7 mouse cellular contexts compared by ENCODE assay signal in the genomic region with DNA sequence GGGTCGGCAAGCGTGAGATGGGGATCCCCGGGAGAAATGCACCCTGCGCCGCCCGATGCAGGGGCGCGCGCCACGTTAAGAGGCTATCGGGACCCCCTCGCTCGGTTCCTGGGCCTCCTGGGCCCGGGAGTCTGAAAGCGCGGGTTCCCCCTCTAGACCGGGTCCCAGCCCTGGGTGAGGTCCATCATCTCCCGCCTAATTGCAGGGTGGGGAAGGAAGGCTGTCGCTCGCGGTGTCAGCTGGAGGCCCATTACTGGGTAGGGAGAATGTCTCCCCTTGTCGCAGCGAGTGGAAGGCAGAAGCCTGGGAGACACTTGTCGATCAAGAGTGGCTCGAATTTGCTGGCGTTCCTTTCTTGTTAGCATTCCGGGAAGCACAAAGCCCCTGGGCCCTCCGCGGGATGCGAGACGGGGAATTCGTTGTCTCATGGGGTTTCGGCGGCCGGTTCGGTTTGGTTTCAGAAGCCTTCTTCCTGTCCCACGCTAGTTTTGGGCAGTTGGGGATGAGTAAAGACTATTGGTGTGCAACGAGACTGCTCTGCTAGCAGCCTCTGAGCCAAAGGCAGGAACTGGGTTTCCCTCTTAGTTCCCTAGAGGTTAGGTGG. TPM values are rescaled to one million over a fixed set of nuclear protein-coding genes. Genes with fewer than 3 reads are reported as not detected.
A peak's percentile ranks its signal among the peaks of the same experiment; 100 is the strongest.
DNase-seq lines count a peak whose midpoint lies in the region; ATAC-seq and TF ChIP-seq lines count a peak whose summit lies in the region.

No protein-coding gene starts in this region.

- H3K36me3 ChIP-seq in lung, postnatal 0 days (ENCODE audit: insufficient read depth, low read length), result no peaks in the 10 kb centered on the region
- H3K36me3 ChIP-seq in heart, embryonic 14.5 days (ENCODE audit: control insufficient read depth, insufficient read depth, low read length), result 0 out of 2 replicates have a peak, but pooled peaks cover 6% of the 10 kb centered on the region
- H3K36me3 ChIP-seq in liver, embryonic 14.5 days (replicated peaks; ENCODE audit: control insufficient read depth, insufficient read depth, low read depth), result peaks cover 10% of the 10 kb centered on the region
- H3K36me3 ChIP-seq in spleen, adult 2 months (ENCODE audit: control insufficient read depth, insufficient read depth, low read length), result 0 out of 2 replicates have a peak, but pooled peaks cover 1% of the 10 kb centered on the region

- H3K27ac ChIP-seq in lung, postnatal 0 days (ENCODE audit: low read length), result no peak overlapping the region
- peak overlapping the region in 1 of 2 experiments; percentile 35; a peak in 2 of 4 replicates for H3K27ac ChIP-seq in heart, embryonic 14.5 days (replicated peaks in 1 of 2; ENCODE audit: control insufficient read depth in 1 of 2, insufficient read depth in 1 of 2, low read depth in 2 of 2, low read length in 2 of 2)
- peak overlapping the region; percentile 53 for H3K27ac ChIP-seq in liver, embryonic 14.5 days
- H3K27ac ChIP-seq in spleen, adult 2 months (ENCODE audit: insufficient read depth, low read length), result no peak overlapping the region

- no peaks in the 10 kb centered on the region for H3K27me3 ChIP-seq in lung, postnatal 0 days (replicated peaks; ENCODE audit: insufficient read depth, low read length)
- no peaks in the 10 kb centered on the region for H3K27me3 ChIP-seq in heart, embryonic 14.5 days (ENCODE audit: control insufficient read depth, insufficient read depth, low read length)
- no peaks in the 10 kb centered on the region for H3K27me3 ChIP-seq in liver, embryonic 14.5 days (ENCODE audit: control insufficient read depth, insufficient read depth, low read length)
- no peaks in the 10 kb centered on the region for H3K27me3 ChIP-seq in spleen, adult 2 months (ENCODE audit: control insufficient read depth, insufficient read depth, low read length)

- no peak for TF ChIP-seq EP300 in lung, postnatal 0 days (IDR thresholded peaks at IDR 0.05)
- no peak for TF ChIP-seq EP300 in liver, embryonic 14.5 days (IDR thresholded peaks at IDR 0.05; ENCODE audit: low read depth)

- H3K9me3 ChIP-seq in lung, postnatal 0 days (ENCODE audit: low read length), result no peaks in the 10 kb centered on the region
- no peaks in the 10 kb centered on the region for H3K9me3 ChIP-seq in heart, embryonic 14.5 days (ENCODE audit: control insufficient read depth, low read length)
- no peaks in the 10 kb centered on the region for H3K9me3 ChIP-seq in liver, embryonic 14.5 days (ENCODE audit: control insufficient read depth, low read length)

- TF ChIP-seq POLR2A in spleen, adult 2 months (IDR thresholded peaks at IDR 0.05; ENCODE audit: low read depth, low read length), result no peak

- peak overlapping the region; percentile 100 for H3K4me2 ChIP-seq in lung, postnatal 0 days (replicated peaks; ENCODE audit: low read depth, low read length)
- H3K4me2 ChIP-seq in heart, embryonic 14.5 days (ENCODE audit: low read length), result peak overlapping the region; percentile 99
- peak overlapping the region; percentile 70 for H3K4me2 ChIP-seq in liver, embryonic 14.5 days (ENCODE audit: low read depth)

- peaks cover 13% of the 10 kb centered on the region for H3K4me1 ChIP-seq in lung, postnatal 0 days (ENCODE audit: insufficient read depth, low read depth, low read length)
- peaks cover 17 to 28% of the 10 kb centered on the region in 2 experiments for H3K4me1 ChIP-seq in heart, embryonic 14.5 days (ENCODE audit: control insufficient read depth in 2 of 2, insufficient read depth in 2 of 2, low read length in 2 of 2)
- H3K4me1 ChIP-seq in liver, embryonic 14.5 days (replicated peaks; ENCODE audit: control insufficient read depth in 2 of 2, insufficient read depth in 2 of 2, low read length in 1 of 2), result peaks cover 14 to 33% of the 10 kb centered on the region in 2 experiments
- no peaks in the 10 kb centered on the region for H3K4me1 ChIP-seq in spleen, adult 2 months (ENCODE audit: control insufficient read depth, insufficient read depth, insufficient read length)

- DNase-seq in lung, postnatal 0 days (ENCODE audit: low spot score), result no peak
- DNase-seq in lung, adult 18-20 months, result no peak
- peak; percentile 29 for DNase-seq in c-Kit-negative CD71-positive TER-119-positive erythroid progenitor cells, embryonic 14.5 days (ENCODE audit: low read depth, low spot score)
- DNase-seq in liver, embryonic 14.5 days (ENCODE audit: low read depth in 3 of 3, low spot score in 3 of 3), result peak in 1 of 3 experiments; percentile 31
- DNase-seq in spleen, adult 2 months (ENCODE audit: low read depth in 1 of 2, low spot score in 2 of 2), result peak in 1 of 2 experiments; percentile 4
- DNase-seq in right cerebral cortex, postnatal 25 days, result no peak

- peak overlapping the region; percentile 26; the same call in 1 of the 2 replicates for H3K9ac ChIP-seq in lung, postnatal 0 days (replicated peaks; ENCODE audit: low read depth)
- peak overlapping the region; percentile 76 for H3K9ac ChIP-seq in heart, embryonic 14.5 days (ENCODE audit: low read length)
- H3K9ac ChIP-seq in liver, embryonic 14.5 days (replicated peaks), result peak overlapping the region; percentile 87

- ATAC-seq in lung, postnatal 0 days, result no peak
- ATAC-seq in heart, embryonic 14.5 days (ENCODE audit: insufficient number of reproducible peaks, insufficient read depth, low FRiP score, low read depth), result no peak
- ATAC-seq in liver, embryonic 14.5 days (ENCODE audit: insufficient read depth), result peak; percentile 67

- peak overlapping the region; percentile 56 for H3K4me3 ChIP-seq in lung, postnatal 0 days (ENCODE audit: low read depth, low read length)
- peak overlapping the region; percentile 64 to 74 for H3K4me3 ChIP-seq in heart, embryonic 14.5 days (ENCODE audit: control insufficient read depth in 1 of 2, insufficient read depth in 1 of 2, low read depth in 1 of 2, low read length in 2 of 2)
- H3K4me3 ChIP-seq in liver, embryonic 14.5 days (ENCODE audit: insufficient read depth in 1 of 2, low read depth in 2 of 2, low read length in 2 of 2), result peak overlapping the region; percentile 84 to 90
- peak overlapping the region; percentile 64 for H3K4me3 ChIP-seq in spleen, adult 2 months (ENCODE audit: extremely low read depth, insufficient read depth, insufficient read length)

- WGBS in lung, postnatal 0 days, result 1% methylated on average over 33 of the region's 38 CpGs
- WGBS in heart, embryonic 14.5 days, result under 1% methylated on average over 36 of the region's 38 CpGs
- under 1% methylated on average over 38 of the region's 38 CpGs for WGBS in liver, embryonic 14.5 days (ENCODE audit: insufficient replicate concordance)
- under 1% methylated on average over 36 of the region's 38 CpGs for WGBS in spleen, adult 2 months

- TF ChIP-seq CTCF in lung, postnatal 0 days (IDR thresholded peaks at IDR 0.05), result no peak
- no peak for TF ChIP-seq CTCF in liver, embryonic 14.5 days (IDR thresholded peaks at IDR 0.05; ENCODE audit: low read depth)
- TF ChIP-seq CTCF in spleen, adult 2 months (IDR thresholded peaks at IDR 0.05; ENCODE audit: extremely low read depth, insufficient read depth, insufficient read length, insufficient replicate concordance), result no peak

RNA-seq across cellular contexts. Expression of a gene that starts 0.5 kb away (rescaled TPM):
- 1.5 and 1.8 TPM in 2 replicates for polyA plus RNA-seq in lung, postnatal 0 days (2015; fragmentation: Nextera tagmentation; extraction: Ambion mirVana)
- 10.4 and 10.8 TPM in 2 replicates for polyA plus RNA-seq in heart, embryonic 14.5 days (2014; fragmentation: Nextera tagmentation; extraction: Ambion mirVana)
- 28.7 and 33.7 TPM in 2 replicates for polyA plus RNA-seq in liver, embryonic 14.5 days (2012; rRNA removed)
- 30.8 and 33.5 TPM in 2 replicates for polyA plus RNA-seq in liver, embryonic 14.5 days (2014; fragmentation: Nextera tagmentation; extraction: Ambion mirVana)
- 6.5 and 10.5 TPM in 2 replicates for polyA plus RNA-seq in spleen, adult 2 months (2012; rRNA removed)

RNA-seq across cellular contexts. Expression of a gene that starts 32.7 kb away (rescaled TPM):
- polyA plus RNA-seq in lung, postnatal 0 days (2015; fragmentation: Nextera tagmentation; extraction: Ambion mirVana), result 0.35 TPM in 2 replicates
- polyA plus RNA-seq in heart, embryonic 14.5 days (2014; fragmentation: Nextera tagmentation; extraction: Ambion mirVana), result not detected in 2 replicates
- polyA plus RNA-seq in liver, embryonic 14.5 days (2012; rRNA removed), result not detected in 2 replicates
- not detected in 2 replicates for polyA plus RNA-seq in liver, embryonic 14.5 days (2014; fragmentation: Nextera tagmentation; extraction: Ambion mirVana)
- not detected in 2 replicates for polyA plus RNA-seq in spleen, adult 2 months (2012; rRNA removed)

RNA-seq across cellular contexts. Expression of a gene that starts 37.8 kb away (rescaled TPM):
- polyA plus RNA-seq in lung, postnatal 0 days (2015; fragmentation: Nextera tagmentation; extraction: Ambion mirVana), result 32.0 and 38.2 TPM in 2 replicates
- polyA plus RNA-seq in heart, embryonic 14.5 days (2014; fragmentation: Nextera tagmentation; extraction: Ambion mirVana), result 36.1 and 38.7 TPM in 2 replicates
- polyA plus RNA-seq in liver, embryonic 14.5 days (2012; rRNA removed), result 8.1 and 10.9 TPM in 2 replicates
- 15.6 and 16.3 TPM in 2 replicates for polyA plus RNA-seq in liver, embryonic 14.5 days (2014; fragmentation: Nextera tagmentation; extraction: Ambion mirVana)
- 13.6 and 14.1 TPM in 2 replicates for polyA plus RNA-seq in spleen, adult 2 months (2012; rRNA removed)

Comparison
In these comparisons a context has a peak if more than half of its experiments do, and no peak if none do; other contexts are left out.
1. H3K9ac ChIP-seq: peak in every context shown above with its lines; median percentile 87 in liver, embryonic 14.5 days; 76 in heart, embryonic 14.5 days; 26 in lung, postnatal 0 days.